Mouse (Mus musculus): Measurements from ENCODE around the gene Mpp6.
A peak's percentile ranks its signal among the peaks of the same experiment; 100 is the strongest.

Mpp6 gene

GRCm38 (mm10) chr6:50149378-50149777, 39.3 kb downstream of the Mpp6 start:
- peak; percentile 8 to 20 for DNase-seq

DNA sequence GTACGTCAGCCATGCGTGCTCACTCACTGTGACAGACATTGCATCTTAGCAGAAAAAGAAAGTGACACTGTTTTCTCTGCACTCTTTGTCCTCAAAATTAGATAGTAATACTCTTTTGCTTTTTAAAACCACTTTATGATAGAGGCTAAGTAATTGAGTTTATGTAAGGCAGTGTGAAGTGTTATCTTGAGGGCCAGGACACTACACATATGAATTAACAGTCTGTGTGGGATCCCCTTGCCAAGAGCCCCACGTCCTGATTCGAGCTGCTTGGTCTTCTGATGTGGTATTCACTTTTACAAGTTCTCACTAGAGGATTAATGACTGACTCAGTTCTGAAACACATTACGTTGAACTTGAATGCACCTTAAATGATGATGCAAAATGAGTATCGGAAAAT, 49.8 kb downstream of the Mpp6 start:
- DNase-seq, result no peak

GRCm38 (mm10) chr6:50163013-50163412, 53.0 kb downstream of the Mpp6 start:
- DNase-seq, result no peak

DNA sequence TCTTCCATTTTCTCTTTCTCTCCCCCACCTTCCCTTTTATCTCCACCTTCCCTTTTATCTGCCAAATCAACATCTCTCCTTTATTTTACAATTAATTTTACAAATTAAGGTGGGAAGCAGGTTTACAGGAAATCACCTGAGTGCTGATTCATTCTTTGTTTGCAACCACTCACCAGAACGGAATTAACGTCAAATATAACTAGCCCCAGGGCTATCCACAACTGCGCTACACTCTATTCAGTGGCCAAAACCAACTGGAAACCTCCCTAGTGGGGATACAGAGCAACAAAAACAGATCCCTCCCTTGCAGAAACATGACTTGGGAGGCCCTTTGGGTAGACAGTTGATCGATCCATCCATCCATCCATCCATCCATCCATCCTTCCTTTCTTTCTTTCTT, 58.8 kb downstream of the Mpp6 start:
- no peak for DNase-seq

DNA sequence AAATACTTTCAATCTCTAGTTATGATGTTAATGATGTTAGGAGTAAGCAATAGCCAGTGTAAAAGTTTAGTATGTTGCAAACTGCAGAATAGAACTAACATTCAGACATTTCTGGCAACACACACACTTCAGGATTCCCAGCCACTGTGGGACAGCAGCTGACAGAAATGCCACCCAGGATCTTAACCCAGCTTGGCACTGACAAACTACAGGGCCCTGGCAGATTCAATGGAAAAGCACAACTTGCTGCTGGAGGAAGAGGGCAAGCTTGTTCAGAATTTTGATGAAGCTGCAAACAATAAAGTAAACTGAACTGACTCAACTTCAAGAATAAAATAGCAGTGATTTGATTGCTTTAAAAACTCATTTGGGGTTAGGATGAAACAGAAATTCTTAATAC, 59.7 kb downstream of the Mpp6 start:
- DNase-seq, result no peak

GRCm38 (mm10) chr6:50175736-50176135, 65.7 kb downstream of the Mpp6 start:
- DNase-seq, result no peak

GRCm38 (mm10) chr6:50180189-50180588, 70.1 kb downstream of the Mpp6 start:
- peak in 1 of 2 experiments; percentile 10 for DNase-seq

- DNase-seq, result no peak
Observed at GRCm38 (mm10) chr6:50187955-50188354, 77.9 kb downstream of the Mpp6 start.

GRCm38 (mm10) chr6:50189376-50189775, 79.3 kb downstream of the Mpp6 start:
- DNase-seq, result no peak

- DNase-seq, result no peak
Observed at GRCm38 (mm10) chr6:50191605-50192004, 81.6 kb downstream of the Mpp6 start.

- DNase-seq, result no peak
Observed at GRCm38 (mm10) chr6:50192169-50192568, 82.1 kb downstream of the Mpp6 start.

DNA sequence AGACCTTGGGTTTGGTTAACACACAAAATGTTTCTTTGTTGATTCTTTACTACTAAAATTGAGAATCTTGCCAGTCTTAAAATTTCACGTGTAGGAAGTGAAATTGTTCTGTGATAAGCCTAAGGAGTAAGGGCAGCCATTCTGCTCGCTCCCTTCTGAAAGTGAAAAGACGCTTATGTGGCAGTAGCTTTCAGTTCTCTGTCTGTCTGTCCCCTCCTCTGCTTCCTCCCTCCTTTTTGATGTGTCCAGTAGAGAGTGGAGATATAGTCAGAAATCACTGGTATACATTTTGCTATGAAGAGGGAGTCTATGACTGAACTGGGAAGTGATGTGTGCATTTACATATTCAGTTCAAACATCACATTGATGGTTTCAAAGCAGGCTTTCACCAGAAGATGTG, 82.8 kb downstream of the Mpp6 start:
- no peak for DNase-seq

- no peak for DNase-seq
Observed at GRCm38 (mm10) chr6:50193851-50194250, 83.8 kb downstream of the Mpp6 start.

GRCm38 (mm10) chr6:50204356-50204755, 94.3 kb downstream of the Mpp6 start:
- no peak for DNase-seq

DNA sequence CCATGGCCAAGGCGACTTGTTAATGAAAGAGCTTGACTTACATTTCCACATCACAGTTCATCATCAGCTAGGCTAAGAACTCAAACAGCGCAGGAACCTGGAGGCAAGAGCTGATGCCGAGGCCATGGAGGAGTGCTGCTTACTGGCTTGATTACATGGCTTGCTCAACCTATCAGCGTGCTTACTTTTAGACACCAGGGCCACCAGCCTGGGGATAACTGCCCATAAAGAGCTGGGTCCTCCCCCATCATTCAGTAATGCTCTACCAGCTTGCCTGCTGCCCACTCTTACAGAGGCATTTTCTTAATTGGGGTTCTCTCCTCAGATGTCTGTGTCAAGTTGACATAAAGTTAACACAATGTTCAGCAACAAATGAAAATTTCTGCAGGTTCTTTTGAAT, 95.1 kb downstream of the Mpp6 start:
- DNase-seq, result no peak

- DNase-seq, result peak in 1 of 2 experiments; percentile 23
Observed at GRCm38 (mm10) chr6:50214711-50215372, 104.8 kb downstream of the Mpp6 start.

DNA sequence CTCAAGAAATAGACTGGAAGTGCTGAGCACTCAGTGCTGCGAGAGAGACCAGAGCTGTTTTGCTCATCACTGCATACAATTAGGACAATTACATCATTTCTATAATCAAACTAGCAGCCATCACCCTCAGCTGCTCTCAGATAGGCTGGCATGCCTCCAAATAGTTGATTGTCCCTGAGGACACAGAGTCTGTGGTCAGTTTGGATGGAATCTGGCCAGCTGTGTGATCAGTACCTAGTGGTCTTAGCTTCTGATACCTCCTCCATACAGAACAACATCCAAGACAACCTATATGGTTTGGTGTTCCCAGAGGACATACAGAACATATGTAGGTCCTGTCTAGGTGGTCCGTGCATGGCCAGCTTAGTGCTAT, 105.3 kb downstream of the Mpp6 start:
- peak in 1 of 2 experiments; percentile 24 for DNase-seq

DNA sequence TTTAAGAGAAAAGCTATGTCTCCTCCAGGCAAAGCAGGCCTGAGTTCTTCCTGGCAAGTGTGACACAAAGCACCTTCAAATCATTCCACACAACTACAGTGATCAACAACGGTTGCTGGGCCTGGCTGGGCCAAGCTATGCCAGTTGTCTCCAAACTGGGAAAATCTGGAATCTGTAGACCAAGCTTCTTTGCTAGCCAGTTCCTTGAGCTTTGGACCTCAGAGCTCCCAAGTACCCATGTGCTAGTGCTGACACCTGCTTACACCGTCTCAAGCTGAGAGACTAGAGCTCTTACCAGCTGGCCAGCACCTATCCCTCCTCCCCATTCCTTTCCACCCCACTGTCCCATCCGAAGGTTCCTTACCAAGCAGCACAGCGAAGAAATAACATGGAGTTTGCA, 105.9 kb downstream of the Mpp6 start:
- DNase-seq, result no peak

DNA sequence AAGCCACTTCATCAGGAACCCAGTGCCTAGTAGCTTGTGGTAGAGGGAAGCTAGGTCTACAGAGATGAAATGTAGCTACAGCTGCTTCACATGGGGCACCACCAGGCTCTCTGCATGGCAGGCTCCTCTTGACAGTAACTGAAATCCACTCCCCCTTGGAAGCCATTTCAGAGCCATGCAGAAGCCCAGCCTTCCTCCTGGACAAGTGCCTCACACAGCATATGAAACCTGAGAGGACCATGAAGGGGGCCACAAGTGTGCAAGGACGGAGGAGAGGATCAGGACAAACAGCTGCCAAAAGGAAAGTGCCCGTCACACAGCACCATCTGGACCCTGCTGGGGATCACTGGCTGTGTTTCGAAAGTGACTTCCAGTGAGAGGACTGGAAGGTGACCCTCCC, 108.6 kb downstream of the Mpp6 start:
- DNase-seq, result no peak

- no peak for DNase-seq
Observed at GRCm38 (mm10) chr6:50219066-50219465, 109.0 kb downstream of the Mpp6 start.

GRCm38 (mm10) chr6:50220863-50221262, 110.8 kb downstream of the Mpp6 start:
- DNase-seq, result peak; percentile 65

GRCm38 (mm10) chr6:50222351-50222750, 112.3 kb downstream of the Mpp6 start:
- no peak for DNase-seq

DNA sequence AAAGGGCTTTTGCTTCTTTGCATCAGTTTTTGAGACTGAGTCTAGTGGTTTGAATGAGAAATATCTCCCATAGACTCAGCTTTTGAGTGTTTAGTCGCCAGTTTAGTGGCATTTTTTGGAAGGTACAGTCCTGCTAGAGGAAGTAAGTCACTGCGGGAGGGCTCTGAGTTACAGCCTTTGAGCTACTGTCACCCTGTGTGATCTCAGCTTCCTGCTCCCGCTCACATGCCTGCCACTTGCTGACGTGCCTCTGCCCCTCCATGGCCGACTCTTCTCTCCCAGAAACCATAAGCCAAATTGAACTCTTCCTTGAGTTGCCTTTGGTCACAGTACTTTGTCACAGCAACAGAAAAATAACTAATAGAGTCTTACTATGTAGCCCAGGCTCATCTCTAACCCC, 112.9 kb downstream of the Mpp6 start:
- DNase-seq, result no peak

DNA sequence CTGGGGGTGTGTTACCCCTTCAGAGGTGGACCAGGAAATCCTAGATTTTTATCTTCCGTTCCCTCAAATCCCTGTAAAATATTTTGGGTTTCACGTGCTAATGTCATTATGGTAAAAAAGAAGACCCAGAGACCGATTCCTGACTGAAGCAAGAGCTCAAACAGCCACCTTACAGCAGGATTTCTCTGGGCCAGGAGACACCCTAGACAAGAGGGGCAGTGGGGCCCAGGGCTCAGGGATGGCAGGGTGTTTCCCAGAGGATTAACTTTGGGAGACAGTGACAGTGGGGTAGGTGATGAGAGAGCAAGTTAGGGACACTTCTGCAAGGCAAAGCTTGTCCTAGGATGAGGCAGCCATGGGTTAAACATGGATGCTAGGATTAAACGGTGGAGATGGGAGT, 113.6 kb downstream of the Mpp6 start:
- DNase-seq, result no peak

- DNase-seq, result no peak
Observed at GRCm38 (mm10) chr6:50225232-50225631, 115.2 kb downstream of the Mpp6 start.
